Mouse (Mus musculus): ENCODE data around the gene Pld1. TPM values are rescaled to one million over a fixed set of nuclear protein-coding genes. Genes with fewer than 3 reads are reported as not detected.

Pld1 gene
- polyA plus RNA-seq, 1 experiment from 2014 or later: 2.3 TPM

DNA sequence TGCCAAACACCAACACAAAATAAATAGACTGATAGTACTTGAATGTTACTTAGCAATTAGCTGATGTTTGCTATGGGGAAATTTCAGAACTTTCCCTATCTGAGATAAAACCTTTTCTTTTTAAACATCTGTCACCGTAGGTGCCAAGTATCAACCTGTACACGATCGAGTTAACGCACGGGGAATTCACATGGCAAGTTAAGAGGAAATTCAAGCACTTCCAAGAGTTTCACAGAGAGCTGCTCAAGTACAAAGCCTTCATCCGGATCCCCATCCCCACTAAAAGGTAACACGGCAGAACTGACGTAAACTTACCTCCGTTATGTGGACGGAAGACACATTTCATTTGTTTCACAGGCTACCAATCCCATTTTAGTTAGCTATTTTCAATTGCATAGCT lies 90.0 kb downstream of the Pld1 start:
- no peak for ATAC-seq

GRCm38 (mm10) chr3:28030860-28031259 lies 92.4 kb downstream of the Pld1 start:
- H3K27ac ChIP-seq (ENCODE audit: low read length): no peak overlapping the region
- H3K4me2 ChIP-seq (ENCODE audit: low read length): no peak overlapping the region
- H3K9ac ChIP-seq (replicated peaks; ENCODE audit: low read depth, low read length): no peak overlapping the region
- 83% methylated on average over 5 of the region's 5 CpGs for WGBS
- no peak for ATAC-seq
- no peaks in the 10 kb centered on the region for H3K36me3 ChIP-seq (ENCODE audit: control insufficient read depth, insufficient read depth)
- peaks cover 5% of the 10 kb centered on the region; the same call in 1 of the 2 replicates for H3K4me1 ChIP-seq (replicated peaks; ENCODE audit: control insufficient read depth, insufficient read depth, low read length)
- H3K4me3 ChIP-seq (replicated peaks; ENCODE audit: low read length): no peak overlapping the region
- no peaks in the 10 kb centered on the region for H3K9me3 ChIP-seq (ENCODE audit: control insufficient read depth, low read length)
- no peaks in the 10 kb centered on the region for H3K27me3 ChIP-seq (replicated peaks; ENCODE audit: control insufficient read depth, insufficient read depth, low read length)

More for the DNA sequence above, 90.0 kb downstream of the Pld1 start:
- 89% methylated on average over 10 of the region's 10 CpGs for WGBS
- Histone ChIP-seq H3K27ac (ENCODE audit: low read length) (no peak overlapping the region), H3K9ac (replicated peaks; ENCODE audit: low read depth, low read length) (no peak overlapping the region), H3K4me3 (replicated peaks; ENCODE audit: low read length) (no peak overlapping the region), H3K4me2 (ENCODE audit: low read length) (no peak overlapping the region), H3K36me3 (ENCODE audit: control insufficient read depth, insufficient read depth) (no peaks in the 10 kb centered on the region), H3K9me3 (ENCODE audit: control insufficient read depth, low read length) (no peaks in the 10 kb centered on the region), H3K27me3 (replicated peaks; ENCODE audit: control insufficient read depth, insufficient read depth, low read length) (no peaks in the 10 kb centered on the region), H3K4me1 (replicated peaks; ENCODE audit: control insufficient read depth, insufficient read depth, low read length) (peaks cover 5% of the 10 kb centered on the region; the same call in 1 of the 2 replicates)

DNA sequence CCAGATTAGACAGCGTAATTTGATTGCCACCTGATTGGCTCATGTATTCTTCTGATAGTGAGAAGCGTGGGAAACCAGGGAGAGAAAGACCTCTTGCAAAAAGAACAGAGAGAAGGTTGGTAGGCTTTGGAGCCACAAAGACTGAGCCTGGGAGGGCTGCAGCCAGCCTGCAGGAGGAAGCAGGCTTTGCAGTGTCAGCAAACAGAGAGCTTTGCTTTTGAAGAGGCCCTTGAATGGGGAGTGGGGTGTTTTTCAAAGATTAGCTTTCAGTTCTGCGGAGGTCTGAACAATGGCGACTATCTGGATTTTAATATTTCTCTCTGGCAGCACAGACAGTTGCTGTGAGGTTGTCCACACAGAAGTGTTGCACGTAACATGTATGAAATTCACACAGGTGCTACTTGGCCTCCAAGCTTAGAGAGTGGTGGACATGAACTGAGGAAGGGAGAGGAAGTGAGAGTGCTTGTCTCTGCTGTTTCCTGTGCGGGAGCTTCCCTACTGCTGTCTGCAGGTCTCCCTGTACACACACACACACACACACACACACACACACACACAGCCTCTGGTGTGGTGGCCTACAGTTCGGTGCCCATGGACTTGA lies 93.2 kb downstream of the Pld1 start:
- 0 out of 2 replicates have a peak, but pooled peaks have one; percentile 40 for ATAC-seq
- WGBS: 25% methylated on average over 7 of the region's 7 CpGs
- H3K9ac ChIP-seq (replicated peaks; ENCODE audit: low read depth, low read length): no peak overlapping the region
- peaks cover 5% of the 10 kb centered on the region; the same call in 1 of the 2 replicates for H3K4me1 ChIP-seq (replicated peaks; ENCODE audit: control insufficient read depth, insufficient read depth, low read length)
- no peak overlapping the region for H3K4me3 ChIP-seq (replicated peaks; ENCODE audit: low read length)
- H3K9me3 ChIP-seq (ENCODE audit: control insufficient read depth, low read length): no peaks in the 10 kb centered on the region
- no peaks in the 10 kb centered on the region for H3K36me3 ChIP-seq (ENCODE audit: control insufficient read depth, insufficient read depth)
- H3K4me2 ChIP-seq (ENCODE audit: low read length): no peak overlapping the region
- no peak overlapping the region for H3K27ac ChIP-seq (ENCODE audit: low read length)
- no peaks in the 10 kb centered on the region for H3K27me3 ChIP-seq (replicated peaks; ENCODE audit: control insufficient read depth, insufficient read depth, low read length)

- Histone ChIP-seq H3K36me3 (ENCODE audit: control insufficient read depth, insufficient read depth) (no peaks in the 10 kb centered on the region), H3K27ac (ENCODE audit: low read length) (no peak overlapping the region), H3K27me3 (replicated peaks; ENCODE audit: control insufficient read depth, insufficient read depth, low read length) (no peaks in the 10 kb centered on the region), H3K9me3 (ENCODE audit: control insufficient read depth, low read length) (no peaks in the 10 kb centered on the region), H3K4me1 (replicated peaks; ENCODE audit: control insufficient read depth, insufficient read depth, low read length) (peaks cover 5% of the 10 kb centered on the region; the same call in 1 of the 2 replicates), H3K4me3 (replicated peaks; ENCODE audit: low read length) (no peak overlapping the region), H3K4me2 (ENCODE audit: low read length) (no peak overlapping the region), H3K9ac (replicated peaks; ENCODE audit: low read depth, low read length) (no peak overlapping the region)
- 92% methylated on average over 3 of the region's 3 CpGs for WGBS
- ATAC-seq: no peak
These were observed 95.4 kb downstream of the Pld1 start for GRCm38 (mm10) chr3:28033898-28034297.

- WGBS: 48% methylated on average over 5 of the region's 5 CpGs
- no peak for ATAC-seq
- no peak overlapping the region for H3K27ac ChIP-seq (ENCODE audit: low read length)
- no peaks in the 10 kb centered on the region for H3K27me3 ChIP-seq (replicated peaks; ENCODE audit: control insufficient read depth, insufficient read depth, low read length)
- H3K4me1 ChIP-seq (replicated peaks; ENCODE audit: control insufficient read depth, insufficient read depth, low read length): peaks cover 5% of the 10 kb centered on the region; the same call in 1 of the 2 replicates
- no peak overlapping the region for H3K4me2 ChIP-seq (ENCODE audit: low read length)
- no peaks in the 10 kb centered on the region for H3K36me3 ChIP-seq (ENCODE audit: control insufficient read depth, insufficient read depth)
- no peak overlapping the region for H3K4me3 ChIP-seq (replicated peaks; ENCODE audit: low read length)
- no peaks in the 10 kb centered on the region for H3K9me3 ChIP-seq (ENCODE audit: control insufficient read depth, low read length)
- no peak overlapping the region for H3K9ac ChIP-seq (replicated peaks; ENCODE audit: low read depth, low read length)
These were observed 96.3 kb downstream of the Pld1 start for GRCm38 (mm10) chr3:28034707-28035333.

- Histone ChIP-seq H3K36me3 (ENCODE audit: control insufficient read depth, insufficient read depth) (no peaks in the 10 kb centered on the region), H3K9ac (replicated peaks; ENCODE audit: low read depth, low read length) (no peak overlapping the region), H3K4me2 (ENCODE audit: low read length) (no peak overlapping the region), H3K4me3 (replicated peaks; ENCODE audit: low read length) (no peak overlapping the region), H3K9me3 (ENCODE audit: control insufficient read depth, low read length) (no peaks in the 10 kb centered on the region), H3K27ac (ENCODE audit: low read length) (no peak overlapping the region), H3K4me1 (replicated peaks; ENCODE audit: control insufficient read depth, insufficient read depth, low read length) (no peaks in the 10 kb centered on the region), H3K27me3 (replicated peaks; ENCODE audit: control insufficient read depth, insufficient read depth, low read length) (no peaks in the 10 kb centered on the region)
- WGBS: 73% methylated on average over 8 of the region's 8 CpGs
- no peak for ATAC-seq
These were observed 98.9 kb downstream of the Pld1 start for GRCm38 (mm10) chr3:28037320-28037932.

- H3K27ac ChIP-seq (ENCODE audit: low read length): no peak overlapping the region
- H3K4me1 ChIP-seq (replicated peaks; ENCODE audit: control insufficient read depth, insufficient read depth, low read length): no peaks in the 10 kb centered on the region
- no peak for ATAC-seq
- no peak overlapping the region for H3K4me3 ChIP-seq (replicated peaks; ENCODE audit: low read length)
- H3K9ac ChIP-seq (replicated peaks; ENCODE audit: low read depth, low read length): no peak overlapping the region
- no peak overlapping the region for H3K4me2 ChIP-seq (ENCODE audit: low read length)
- H3K9me3 ChIP-seq (ENCODE audit: control insufficient read depth, low read length): no peaks in the 10 kb centered on the region
- WGBS: 21% methylated on average over 2 of the region's 2 CpGs
- H3K27me3 ChIP-seq (replicated peaks; ENCODE audit: control insufficient read depth, insufficient read depth, low read length): no peaks in the 10 kb centered on the region
- no peaks in the 10 kb centered on the region for H3K36me3 ChIP-seq (ENCODE audit: control insufficient read depth, insufficient read depth)
These were observed 99.6 kb downstream of the Pld1 start for GRCm38 (mm10) chr3:28038106-28038505.

- ATAC-seq: no peak
- H3K4me2 ChIP-seq (ENCODE audit: low read length): no peak overlapping the region
- H3K36me3 ChIP-seq (ENCODE audit: control insufficient read depth, insufficient read depth): no peaks in the 10 kb centered on the region
These were observed 101.3 kb downstream of the Pld1 start for GRCm38 (mm10) chr3:28039760-28040159.

GRCm38 (mm10) chr3:28041236-28041635 lies 102.7 kb downstream of the Pld1 start:
- H3K36me3 ChIP-seq (ENCODE audit: control insufficient read depth, insufficient read depth): no peaks in the 10 kb centered on the region
- no peak overlapping the region for H3K4me2 ChIP-seq (ENCODE audit: low read length)
- H3K4me1 ChIP-seq (replicated peaks; ENCODE audit: control insufficient read depth, insufficient read depth, low read length): no peaks in the 10 kb centered on the region
- H3K4me3 ChIP-seq (replicated peaks; ENCODE audit: low read length): no peak overlapping the region
- H3K27me3 ChIP-seq (replicated peaks; ENCODE audit: control insufficient read depth, insufficient read depth, low read length): no peaks in the 10 kb centered on the region
- no peak for ATAC-seq
- no peaks in the 10 kb centered on the region for H3K9me3 ChIP-seq (ENCODE audit: control insufficient read depth, low read length)
- no peak overlapping the region for H3K27ac ChIP-seq (ENCODE audit: low read length)
- H3K9ac ChIP-seq (replicated peaks; ENCODE audit: low read depth, low read length): no peak overlapping the region
- 94% methylated on average over 8 of the region's 8 CpGs for WGBS

More at GRCm38 (mm10) chr3:28039760-28040159, 101.3 kb downstream of the Pld1 start:
- Histone ChIP-seq H3K27me3 (replicated peaks; ENCODE audit: control insufficient read depth, insufficient read depth, low read length) (no peaks in the 10 kb centered on the region), H3K9me3 (ENCODE audit: control insufficient read depth, low read length) (no peaks in the 10 kb centered on the region), H3K4me3 (replicated peaks; ENCODE audit: low read length) (no peak overlapping the region), H3K4me1 (replicated peaks; ENCODE audit: control insufficient read depth, insufficient read depth, low read length) (no peaks in the 10 kb centered on the region), H3K27ac (ENCODE audit: low read length) (no peak overlapping the region), H3K9ac (replicated peaks; ENCODE audit: low read depth, low read length) (no peak overlapping the region)
- WGBS: 15% methylated on average over 1 of the region's 1 CpGs
